Mouse (Mus musculus) lung, postnatal 0 days (tissue): Measurements from ENCODE around the gene Cand1. TPM values are rescaled to one million over a fixed set of nuclear protein-coding genes. Genes with fewer than 3 reads are reported as not detected.

Source experiments
- ATAC-seq: fragments of 200-750 bp; cut with Nextera tagmentation; 2 replicates; pipeline ENCODE4 v1.8.0; 2017; ENCODE audit warnings: moderate library complexity
- DNase-seq: peaks from one replicate; pipeline ENCODE4 v3.0.0-alpha.2; 2016; ENCODE audit warnings: low spot score
- H3K27ac ChIP-seq: fragments of 300-500 bp; sonication (generic); 2 replicates; pipeline ENCODE4 v1.5.1; 2014; ENCODE audit warnings: antibody characterized with exemption, mild to moderate bottlenecking, low read length, mixed read lengths
- H3K27me3 ChIP-seq: fragments of 300-500 bp; sonication (generic); replicated peaks from 2 replicates; pipeline ENCODE4 v1.6.1; 2014; ENCODE audit warnings: low read length, mixed read lengths; ENCODE audit not compliant: insufficient read depth
- H3K36me3 ChIP-seq: fragments of 300-500 bp; sonication (generic); 2 replicates; pipeline ENCODE4 v1.6.1; 2014; ENCODE audit warnings: low read length, mixed read lengths; ENCODE audit not compliant: insufficient read depth
- H3K4me1 ChIP-seq: fragments of 300-500 bp; sonication (generic); 2 replicates; pipeline ENCODE4 v1.6.1; 2014; ENCODE audit warnings: antibody characterized with exemption, low read depth, low read length, mixed read lengths; ENCODE audit not compliant: insufficient read depth
- H3K4me2 ChIP-seq: fragments of 300-500 bp; sonication (generic); replicated peaks from 2 replicates; pipeline ENCODE4 v1.6.1; 2014; ENCODE audit warnings: low read depth, mild to moderate bottlenecking, low read length, moderate library complexity, mixed read lengths
- H3K4me3 ChIP-seq: fragments of 300-500 bp; sonication (generic); 2 replicates; pipeline ENCODE4 v1.5.1; 2014; ENCODE audit warnings: low read depth, low read length
- H3K9ac ChIP-seq: fragments of 300-500 bp; sonication (generic); replicated peaks from 2 replicates; pipeline ENCODE4 v1.6.1; 2014; ENCODE audit warnings: low read depth, mild to moderate bottlenecking
- H3K9me3 ChIP-seq: fragments of 300-500 bp; sonication (generic); 2 replicates; pipeline ENCODE4 v1.6.1; 2016; ENCODE audit warnings: low read length, mixed read lengths
- CTCF ChIP-seq: IDR thresholded peaks from 2 replicates; pipeline ENCODE4 v1.5.1; 2016; ENCODE audit warnings: antibody characterized with exemption, mild to moderate bottlenecking
- EP300 ChIP-seq: IDR thresholded peaks from 2 replicates; pipeline ENCODE4 v1.6.1; 2016; ENCODE audit warnings: antibody characterized with exemption, mild to moderate bottlenecking, control low read depth
- WGBS: fragments of 180-500 bp; shearing (Covaris S2); extraction: QIAGEN DNeasy Blood & Tissue Kit; methylation state at CpG from one replicate; pipeline ENCODE4 v1.1.7; 2014; 5-methylcytosine and 5-hydroxymethylcytosine counted together
- polyA plus RNA-seq: library from polyadenylated mRNA; unstranded; fragments of >200 nt; fragmentation: Nextera tagmentation; extraction: Ambion mirVana; gene quantifications from 2 replicates; pipeline ENCODE4 v1.2.1, GENCODE M21; 2015

The Cand1 gene
- polyA plus RNA-seq, 1 experiment from 2014 or later: 21.5 TPM

DNA sequence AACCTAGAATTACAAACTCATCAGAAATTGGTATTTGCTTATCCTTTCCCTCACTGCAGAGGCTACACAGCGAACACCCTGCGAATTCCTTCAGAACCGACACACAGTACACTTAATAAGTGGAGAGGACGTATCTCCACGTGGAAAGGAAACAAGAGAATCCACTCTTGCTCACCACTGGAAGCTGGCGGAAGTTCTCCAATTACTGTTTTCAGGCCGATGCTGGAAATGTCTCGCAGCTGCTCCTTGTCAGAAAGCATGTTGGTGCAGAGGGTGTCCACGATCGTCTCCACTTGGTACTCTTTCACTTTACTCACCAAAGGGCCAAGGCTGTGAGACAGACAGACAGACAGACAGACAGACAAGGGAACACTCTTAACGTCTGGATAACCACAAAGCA is 20.4 kb downstream of the Cand1 start:
- Histone ChIP-seq H3K9me3 (no peaks in the 10 kb centered on the region), H3K36me3 (peaks cover 15% of the 10 kb centered on the region; the same call in 1 of the 2 replicates), H3K4me1 (0 out of 2 replicates have a peak, but pooled peaks cover 6% of the 10 kb centered on the region), H3K9ac (no peak overlapping the region), H3K27me3 (no peaks in the 10 kb centered on the region), H3K4me2 (no peak overlapping the region), H3K27ac (no peak overlapping the region), H3K4me3 (no peak overlapping the region)
- TF ChIP-seq EP300: no peak
- TF ChIP-seq CTCF: no peak
- DNase-seq: peak; percentile 67
- WGBS: 46% methylated on average over 11 of the region's 11 CpGs
- peak; percentile 60 for ATAC-seq

DNA sequence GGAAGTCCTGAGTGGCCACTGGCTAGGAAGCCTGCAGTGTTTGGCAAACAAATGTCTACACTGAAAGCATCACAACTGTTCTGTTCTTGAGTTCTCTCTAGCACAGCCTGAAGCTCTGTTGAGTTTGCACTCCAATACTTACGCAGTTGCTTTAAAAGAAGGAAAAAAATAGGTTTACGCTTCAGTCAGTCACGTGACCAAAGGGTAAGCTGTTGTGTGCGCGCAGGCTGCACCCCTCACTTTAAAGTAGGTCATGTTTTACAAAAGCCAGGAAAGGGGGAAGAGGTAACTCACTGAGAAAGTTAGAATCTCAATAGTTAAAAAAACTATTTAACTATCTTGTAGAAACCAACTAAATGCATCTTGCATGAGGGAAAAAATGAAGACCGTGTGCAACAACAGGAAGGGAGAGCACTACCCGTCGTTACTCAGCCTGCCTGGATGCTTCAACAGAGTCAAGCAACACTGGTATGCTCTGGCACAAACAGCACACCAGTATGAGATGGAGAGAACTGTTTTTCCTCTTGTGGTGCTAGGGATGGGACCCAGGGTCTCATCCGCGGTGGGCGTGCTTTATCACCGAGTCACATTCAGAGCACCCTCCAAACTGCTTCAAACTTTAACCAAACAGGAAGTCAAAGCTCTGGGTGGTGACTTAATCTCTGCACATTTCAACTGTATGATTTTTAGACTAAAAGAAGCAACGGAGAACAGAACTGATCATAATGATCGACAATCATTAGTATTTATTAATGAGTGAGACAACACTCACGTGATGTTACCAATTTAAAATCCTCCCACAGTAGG is 21.4 kb downstream of the Cand1 start:
- TF ChIP-seq EP300 (no peak), CTCF (no peak)
- Histone ChIP-seq H3K27ac (no peak overlapping the region), H3K4me3 (no peak overlapping the region), H3K27me3 (no peaks in the 10 kb centered on the region), H3K9ac (no peak overlapping the region), H3K9me3 (no peaks in the 10 kb centered on the region), H3K36me3 (peaks cover 17% of the 10 kb centered on the region; the same call in 1 of the 2 replicates), H3K4me1 (0 out of 2 replicates have a peak, but pooled peaks cover 6% of the 10 kb centered on the region), H3K4me2 (no peak overlapping the region)
- DNase-seq (no peak), ATAC-seq (no peak)
- WGBS: 85% methylated on average over 15 of the region's 15 CpGs

DNA sequence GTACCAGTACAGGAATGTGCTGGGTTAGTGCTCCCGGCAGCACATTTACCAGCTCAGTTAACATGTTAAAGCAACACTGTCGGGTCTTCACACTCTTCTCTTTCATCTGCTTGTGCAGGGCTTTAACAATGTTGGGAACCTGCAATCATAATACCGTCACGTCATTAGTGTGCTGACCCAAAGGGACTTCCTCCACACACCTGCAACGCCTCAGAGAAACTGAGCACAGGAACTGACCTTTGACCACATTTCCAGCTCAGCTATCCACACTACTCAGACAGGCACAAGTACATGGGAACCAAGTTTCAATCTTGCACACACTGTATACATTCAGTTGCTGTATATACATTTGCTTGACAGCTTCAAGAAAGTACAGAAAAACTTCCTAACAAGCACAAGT is 27.4 kb downstream of the Cand1 start:
- ATAC-seq (no peak), DNase-seq (no peak)
- no peak overlapping the region for H3K9ac ChIP-seq
- WGBS: 81% methylated on average over 5 of the region's 5 CpGs
- H3K27me3 ChIP-seq: no peaks in the 10 kb centered on the region
- no peaks in the 10 kb centered on the region for H3K4me1 ChIP-seq
- no peak overlapping the region for H3K4me2 ChIP-seq
- no peak overlapping the region for H3K4me3 ChIP-seq
- no peak overlapping the region for H3K27ac ChIP-seq
- no peaks in the 10 kb centered on the region for H3K9me3 ChIP-seq
- peaks cover 47% of the 10 kb centered on the region for H3K36me3 ChIP-seq
- TF ChIP-seq CTCF (no peak), EP300 (no peak)

DNA sequence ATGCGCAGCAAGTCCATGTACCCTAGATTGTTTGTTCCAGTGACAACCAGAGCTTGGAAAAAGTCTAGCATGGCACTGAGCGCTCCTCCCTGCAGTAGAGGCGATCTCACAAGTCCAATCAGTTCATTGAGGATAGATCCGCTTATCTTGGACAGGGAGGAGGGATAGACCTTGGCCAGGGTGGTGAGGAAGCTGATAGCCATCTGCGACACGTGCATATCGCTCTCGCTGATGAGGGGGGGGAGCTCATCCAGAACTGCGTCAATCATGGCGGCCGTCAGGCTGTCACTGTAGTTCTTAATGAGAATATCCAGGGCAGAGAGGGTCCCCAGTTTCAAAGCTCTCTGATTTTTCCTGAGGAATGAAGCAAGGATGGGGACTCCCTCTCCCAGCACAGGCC is 28.6 kb downstream of the Cand1 start:
- H3K27me3 ChIP-seq: no peaks in the 10 kb centered on the region
- H3K36me3 ChIP-seq: peaks cover 40% of the 10 kb centered on the region
- H3K9ac ChIP-seq: no peak overlapping the region
- 95% methylated on average over 11 of the region's 11 CpGs for WGBS
- DNase-seq: no peak
- TF ChIP-seq CTCF: no peak
- no peak for TF ChIP-seq EP300
- H3K4me1 ChIP-seq: no peaks in the 10 kb centered on the region
- H3K27ac ChIP-seq: no peak overlapping the region
- H3K4me3 ChIP-seq: no peak overlapping the region
- H3K4me2 ChIP-seq: no peak overlapping the region
- no peak for ATAC-seq
- no peaks in the 10 kb centered on the region for H3K9me3 ChIP-seq

DNA sequence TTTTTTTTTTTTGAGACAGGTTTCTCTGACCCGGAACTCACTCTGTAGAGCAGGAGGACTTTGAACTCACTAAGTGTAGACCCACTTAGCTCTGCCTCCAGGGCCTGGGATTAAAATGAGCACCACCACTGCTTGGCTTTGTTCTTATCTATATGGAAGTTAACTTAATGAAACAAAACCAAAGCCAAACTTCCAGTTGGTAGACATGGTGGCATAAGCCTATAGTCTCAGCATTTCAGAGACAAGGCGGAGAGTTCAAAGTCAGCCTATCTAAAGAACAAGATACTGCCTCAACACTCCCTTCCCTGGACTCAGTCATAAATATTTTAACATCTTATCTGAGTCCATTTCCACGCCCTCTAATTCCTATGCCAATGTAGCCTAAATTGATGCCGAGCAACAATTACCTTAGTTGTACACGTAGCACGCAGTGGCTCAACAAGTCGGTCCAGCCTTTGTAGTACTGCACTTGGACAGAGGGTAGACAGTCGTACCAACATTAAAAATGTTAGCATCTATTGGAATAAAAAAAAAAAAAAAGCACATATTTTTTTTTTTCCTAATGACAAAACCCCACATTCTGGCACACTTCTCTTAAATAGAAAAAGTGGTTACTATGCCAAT is 33.4 kb downstream of the Cand1 start:
- 94% methylated on average over 8 of the region's 8 CpGs for WGBS
- no peaks in the 10 kb centered on the region for H3K27me3 ChIP-seq
- TF ChIP-seq EP300 (no peak), CTCF (no peak)
- H3K4me2 ChIP-seq: no peak overlapping the region
- no peak overlapping the region for H3K27ac ChIP-seq
- H3K9ac ChIP-seq: no peak overlapping the region
- ATAC-seq: no peak
- peaks cover 45% of the 10 kb centered on the region for H3K36me3 ChIP-seq
- no peak overlapping the region for H3K4me3 ChIP-seq
- no peaks in the 10 kb centered on the region for H3K9me3 ChIP-seq
- DNase-seq: no peak
- H3K4me1 ChIP-seq: no peaks in the 10 kb centered on the region

DNA sequence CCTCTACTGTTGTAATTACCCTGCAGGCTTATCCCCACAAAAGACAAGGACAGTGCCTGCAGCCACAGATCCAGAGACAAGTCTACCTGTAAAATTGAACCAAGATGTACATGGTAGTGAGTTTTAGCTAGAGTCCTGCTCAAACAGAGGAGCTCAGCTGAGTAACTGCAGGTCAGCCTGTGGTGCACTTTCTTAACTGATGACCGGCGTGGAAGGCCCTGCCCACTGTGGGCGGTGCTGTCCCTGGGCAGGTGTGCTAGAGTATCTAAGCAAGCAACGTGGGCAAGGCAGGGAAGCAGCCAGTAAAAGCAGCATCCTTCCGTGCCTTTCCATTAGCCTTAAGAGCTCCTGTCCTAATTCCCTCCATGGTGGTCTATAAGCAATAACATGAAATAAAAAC is 34.6 kb downstream of the Cand1 start:
- Histone ChIP-seq H3K27me3 (no peaks in the 10 kb centered on the region), H3K4me2 (no peak overlapping the region), H3K9me3 (no peaks in the 10 kb centered on the region), H3K27ac (no peak overlapping the region), H3K36me3 (peaks cover 39% of the 10 kb centered on the region), H3K9ac (no peak overlapping the region), H3K4me3 (no peak overlapping the region), H3K4me1 (no peaks in the 10 kb centered on the region)
- ATAC-seq (no peak), DNase-seq (no peak)
- WGBS: 87% methylated on average over 5 of the region's 5 CpGs
- no peak for TF ChIP-seq EP300
- no peak for TF ChIP-seq CTCF
